Comparison of ENCODE assay signal across 8 mouse cellular contexts in genomic region chr4:140701049-140701715, GRCm38 (mm10). TPM values are rescaled to one million over a fixed set of nuclear protein-coding genes. Genes with fewer than 3 reads are reported as not detected.
A peak's percentile ranks its signal among the peaks of the same experiment; 100 is the strongest.
DNase-seq lines count a peak whose midpoint lies in the region; ATAC-seq and TF ChIP-seq lines count a peak whose summit lies in the region.

No protein-coding gene starts in this region.

- H3K9me3 ChIP-seq in E14TG2a.4 (ENCODE audit: low read length): no peaks in the 10 kb centered on the region
- H3K9me3 ChIP-seq in forebrain, embryonic 13.5 days (replicated peaks): no peaks in the 10 kb centered on the region
- H3K9me3 ChIP-seq in neural tube, embryonic 14.5 days (ENCODE audit: control insufficient read depth, low read length): no peaks in the 10 kb centered on the region

- TF ChIP-seq CTCF in E14TG2a.4 (conservative IDR thresholded peaks at IDR 0.05; ENCODE audit: low read length): no peak
- no peak for TF ChIP-seq CTCF in lung, adult 2 months (IDR thresholded peaks at IDR 0.05; ENCODE audit: insufficient read depth, low read length)

- DNase-seq in heart, postnatal 10 days: peak; percentile 86 to 87
- peak; percentile 72 to 86 for DNase-seq in layer of hippocampus, adult 18-20 months (ENCODE audit: low spot score in 2 of 2)
- DNase-seq in lung, adult 2 months: peak; percentile 73
- DNase-seq in telencephalon, adult 2 months (ENCODE audit: low read depth, low spot score): peak; percentile 63

- H3K9ac ChIP-seq in forebrain, embryonic 13.5 days: peak overlapping the region; percentile 88
- peak overlapping the region; percentile 95 for H3K9ac ChIP-seq in neural tube, embryonic 14.5 days (replicated peaks; ENCODE audit: low read depth, low read length)

- H3K27me3 ChIP-seq in E14TG2a.4 (ENCODE audit: insufficient read depth, low read length): no peaks in the 10 kb centered on the region
- H3K27me3 ChIP-seq in forebrain, embryonic 13.5 days: peaks cover 28% of the 10 kb centered on the region
- H3K27me3 ChIP-seq in neural tube, embryonic 14.5 days (ENCODE audit: control insufficient read depth, insufficient read depth, low read length): no peaks in the 10 kb centered on the region

- TF ChIP-seq POLR2A in lung, adult 2 months (IDR thresholded peaks at IDR 0.05; ENCODE audit: borderline replicate concordance, extremely low read depth, low read depth, low read length): peak; percentile 55; the same call in 1 of the 2 replicates

- peak overlapping the region; percentile 89 for H3K4me3 ChIP-seq in E14TG2a.4 (replicated peaks; ENCODE audit: low read length)
- peak overlapping the region; percentile 73 for H3K4me3 ChIP-seq in forebrain, embryonic 13.5 days
- peak overlapping the region; percentile 69 for H3K4me3 ChIP-seq in lung, adult 2 months (replicated peaks; ENCODE audit: extremely low read depth, low read depth, low read length)
- H3K4me3 ChIP-seq in neural tube, embryonic 14.5 days (ENCODE audit: low read depth, low read length): peak overlapping the region; percentile 89

- H3K36me3 ChIP-seq in E14TG2a.4 (ENCODE audit: insufficient read depth, low read length): peaks cover 25% of the 10 kb centered on the region
- peaks cover 21% of the 10 kb centered on the region for H3K36me3 ChIP-seq in forebrain, embryonic 13.5 days (ENCODE audit: poor library complexity, severe bottlenecking)
- no peaks in the 10 kb centered on the region for H3K36me3 ChIP-seq in neural tube, embryonic 14.5 days (ENCODE audit: control insufficient read depth, insufficient read depth, low read length)

- peak overlapping the region; percentile 96 for H3K27ac ChIP-seq in forebrain, embryonic 13.5 days
- H3K27ac ChIP-seq in neural tube, embryonic 14.5 days (ENCODE audit: low read depth, low read length): peak overlapping the region; percentile 95

- WGBS in forebrain, embryonic 13.5 days: 1% methylated on average over 47 of the region's 61 CpGs
- WGBS in lung, adult 2 months: under 1% methylated on average over 59 of the region's 61 CpGs
- WGBS in neural tube, embryonic 14.5 days: under 1% methylated on average over 52 of the region's 61 CpGs

- intact Hi-C loops in heart, postnatal 10 days (cut with DNase I): loop anchor here (2.0 kb wide), 1 partner anchor 16 kb away; no protein-coding TSS in a partner anchor

- H3K4me1 ChIP-seq in E14TG2a.4 (replicated peaks; ENCODE audit: low read depth, low read length): peaks cover 55% of the 10 kb centered on the region
- peaks cover 49% of the 10 kb centered on the region for H3K4me1 ChIP-seq in forebrain, embryonic 13.5 days
- peaks cover 11% of the 10 kb centered on the region for H3K4me1 ChIP-seq in lung, adult 2 months (ENCODE audit: control insufficient read depth, insufficient read depth, low read length)
- peaks cover 18% of the 10 kb centered on the region for H3K4me1 ChIP-seq in neural tube, embryonic 14.5 days (ENCODE audit: control insufficient read depth, insufficient read depth, low read length)

- peak overlapping the region; percentile 91 for H3K4me2 ChIP-seq in forebrain, embryonic 13.5 days
- peak overlapping the region; percentile 66 for H3K4me2 ChIP-seq in neural tube, embryonic 14.5 days (ENCODE audit: low read depth, low read length)

- peak; percentile 67; the same call in 1 of the 2 replicates for ATAC-seq in cerebellum, adult (ENCODE audit: insufficient number of reproducible peaks, low FRiP score, low TSS enrichment)
- peak; percentile 75 for ATAC-seq in forebrain, embryonic 13.5 days
- peak; percentile 72 for ATAC-seq in neural tube, embryonic 14.5 days (ENCODE audit: low read depth)

RNA-seq across cellular contexts. Expression of gene Rcc2, which starts 0.8 kb away (rescaled TPM):
- polyA plus RNA-seq in forebrain, embryonic 13.5 days (2015; fragmentation: Nextera tagmentation; extraction: Ambion mirVana): 34.0 and 35.5 TPM in 2 replicates
- 10 to 100 TPM; 31.8 to 36.0 TPM for total RNA-seq in heart, postnatal 10 days (2021)
- 10 to 100 TPM; 94.5 to 95.9 TPM for total RNA-seq in layer of hippocampus, adult 18-20 months (2021)
- 40.6 and 49.6 TPM in 2 replicates for polyA plus RNA-seq in lung, adult 2 months (2012; rRNA removed)
- 9.2 and 11.8 TPM in 2 replicates for polyA plus RNA-seq in neural tube, embryonic 14.5 days (2014; fragmentation: Nextera tagmentation; extraction: Ambion mirVana)

RNA-seq across cellular contexts. Expression of gene Arhgef10l, which starts 35.4 kb away (rescaled TPM):
- 20.2 and 22.0 TPM in 2 replicates for polyA plus RNA-seq in forebrain, embryonic 13.5 days (2015; fragmentation: Nextera tagmentation; extraction: Ambion mirVana)
- total RNA-seq in heart, postnatal 10 days (2021): 10 to 100 TPM; 55.4 to 68.4 TPM
- 10 to 100 TPM; 37.0 to 45.2 TPM for total RNA-seq in layer of hippocampus, adult 18-20 months (2021)
- 29.2 and 34.6 TPM in 2 replicates for polyA plus RNA-seq in lung, adult 2 months (2012; rRNA removed)
- 18.8 and 24.4 TPM in 2 replicates for polyA plus RNA-seq in neural tube, embryonic 14.5 days (2014; fragmentation: Nextera tagmentation; extraction: Ambion mirVana)

RNA-seq across cellular contexts. Expression of gene Padi6, which starts 41.3 kb away (rescaled TPM):
- polyA plus RNA-seq in forebrain, embryonic 13.5 days (2015; fragmentation: Nextera tagmentation; extraction: Ambion mirVana): not detected in 2 replicates
- not detected for total RNA-seq in heart, postnatal 10 days (2021)
- total RNA-seq in layer of hippocampus, adult 18-20 months (2021): under 1 TPM in 1 of 2 experiments, not detected in 1; 0.12 TPM
- polyA plus RNA-seq in lung, adult 2 months (2012; rRNA removed): not detected in 2 replicates
- polyA plus RNA-seq in neural tube, embryonic 14.5 days (2014; fragmentation: Nextera tagmentation; extraction: Ambion mirVana): 0.08 TPM in 1 of 2 replicates, not detected in the other

Comparison
In these comparisons a context has a peak if more than half of its experiments do, and no peak if none do; other contexts are left out.
1. Peak in every context shown above with its lines: DNase-seq, ATAC-seq, H3K4me3 ChIP-seq and H3K27ac ChIP-seq.